Mouse (Mus musculus) ES-Bruce4 (cell line): ENCODE measurements at regions not wholly inside any gene's neighbourhood (a gene's known extent, or its start where the extent isn't known, plus 50 kb on each side); places are given as distances from the start of the nearest gene placed in this dataset.

Experiments
- H3K27ac ChIP-seq: 2 replicates; pipeline ENCODE4 v1.5.1; 2012; ENCODE audit warnings: low read length, inconsistent platforms; ENCODE audit not compliant: insufficient read depth
- H3K27me3 ChIP-seq: 2 replicates; pipeline ENCODE4 v1.6.1; 2012; ENCODE audit warnings: mild to moderate bottlenecking, low read length, inconsistent platforms; ENCODE audit not compliant: control insufficient read depth, poor library complexity, insufficient read depth, severe bottlenecking
- H3K36me3 ChIP-seq: 2 replicates; pipeline ENCODE4 v1.6.1; 2012; ENCODE audit warnings: inconsistent platforms, mild to moderate bottlenecking, low read length, moderate library complexity; ENCODE audit not compliant: control insufficient read depth, poor library complexity, insufficient read depth, severe bottlenecking
- H3K4me1 ChIP-seq: one replicate; pipeline ENCODE4 v1.8.1; 2011; ENCODE audit warnings: low read length; ENCODE audit not compliant: control insufficient read depth, insufficient read depth
- H3K4me3 ChIP-seq: 2 replicates; pipeline ENCODE4 v1.5.1; 2011; ENCODE audit warnings: low read depth, mild to moderate bottlenecking, low read length
- H3K9ac ChIP-seq: 2 replicates; pipeline ENCODE4 v1.6.1; 2012; ENCODE audit warnings: low read depth, mild to moderate bottlenecking, inconsistent platforms; ENCODE audit not compliant: poor library complexity, severe bottlenecking
- H3K9me3 ChIP-seq: replicated peaks from 2 replicates; pipeline ENCODE4 v1.6.1; 2012; ENCODE audit warnings: mild to moderate bottlenecking, low read length, inconsistent platforms; ENCODE audit not compliant: control insufficient read depth, poor library complexity, insufficient read depth, severe bottlenecking
- CTCF ChIP-seq: IDR thresholded peaks from one replicate; pipeline ENCODE4 v1.8.1; 2011; ENCODE audit warnings: low read depth, low read length
- EP300 ChIP-seq: IDR thresholded peaks from 2 replicates; pipeline ENCODE4 v1.6.1; 2011; ENCODE audit warnings: low read depth, low read length; ENCODE audit not compliant: insufficient read depth
- POLR2A ChIP-seq: IDR thresholded peaks from one replicate; pipeline ENCODE4 v1.8.1; 2011; ENCODE audit warnings: low read length; ENCODE audit not compliant: insufficient read depth

DNA sequence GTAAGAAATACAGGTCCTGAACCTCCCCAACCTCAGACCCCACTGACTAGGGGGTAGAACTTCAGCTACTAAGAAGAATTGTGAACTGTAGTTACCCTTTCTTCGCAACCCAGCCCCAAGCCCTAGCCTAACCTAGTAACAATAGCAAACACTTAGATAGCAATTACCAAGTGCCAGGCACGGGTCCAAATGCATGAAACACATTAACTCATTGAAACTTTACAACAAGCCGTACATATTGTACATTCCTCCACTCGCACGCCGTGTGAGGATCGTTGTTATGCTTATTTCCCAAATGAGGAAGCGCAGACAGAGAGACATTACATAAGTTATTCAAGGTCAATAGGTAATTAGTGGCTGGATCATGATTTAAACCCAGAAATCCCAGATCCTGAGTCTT is 100.5 kb downstream of the Cyp26b1 start:
- Histone ChIP-seq H3K36me3 (no peaks in the 10 kb centered on the region), H3K9ac (no peak overlapping the region), H3K4me3 (no peak overlapping the region), H3K9me3 (no peaks in the 10 kb centered on the region), H3K4me1 (no peaks in the 10 kb centered on the region), H3K27ac (no peak overlapping the region), H3K27me3 (no peaks in the 10 kb centered on the region)
- TF ChIP-seq EP300 (no peak), POLR2A (no peak), CTCF (no peak)

- H3K9me3 ChIP-seq = no peaks in the 10 kb centered on the region
- no peak for TF ChIP-seq EP300
- no peak for TF ChIP-seq CTCF
- TF ChIP-seq POLR2A = no peak
- no peak overlapping the region for H3K9ac ChIP-seq
- H3K27me3 ChIP-seq = no peaks in the 10 kb centered on the region
- no peaks in the 10 kb centered on the region for H3K36me3 ChIP-seq
- no peak overlapping the region for H3K27ac ChIP-seq
- no peaks in the 10 kb centered on the region for H3K4me1 ChIP-seq
- H3K4me3 ChIP-seq = no peak overlapping the region
These were observed 101.1 kb downstream of the Cyp26b1 start for GRCm38 (mm10) chr6:84492594-84492993.

DNA sequence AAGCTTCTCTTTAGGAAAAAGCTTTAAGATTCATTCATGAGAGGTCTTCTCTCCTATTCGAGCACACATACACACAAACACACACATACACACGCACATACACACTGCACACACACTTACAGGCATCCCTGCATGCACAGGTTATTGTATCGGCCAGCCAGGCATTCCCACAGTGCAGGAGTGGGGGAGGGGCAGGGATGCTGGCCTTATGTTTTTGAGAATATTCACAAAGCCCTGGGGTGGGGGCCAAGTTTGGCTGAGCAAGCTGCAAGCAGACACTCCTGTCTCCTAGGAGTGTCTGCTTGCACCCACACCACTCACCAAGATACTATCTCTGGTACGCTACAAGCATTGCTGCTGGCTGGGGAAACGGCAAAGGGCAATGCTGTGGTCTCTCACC is 102.6 kb downstream of the Cyp26b1 start:
- Histone ChIP-seq H3K27ac (no peak overlapping the region), H3K27me3 (no peaks in the 10 kb centered on the region), H3K4me3 (no peak overlapping the region), H3K4me1 (no peaks in the 10 kb centered on the region), H3K36me3 (no peaks in the 10 kb centered on the region), H3K9ac (no peak overlapping the region), H3K9me3 (no peaks in the 10 kb centered on the region)
- TF ChIP-seq CTCF = no peak
- TF ChIP-seq EP300 = no peak
- TF ChIP-seq POLR2A = no peak

DNA sequence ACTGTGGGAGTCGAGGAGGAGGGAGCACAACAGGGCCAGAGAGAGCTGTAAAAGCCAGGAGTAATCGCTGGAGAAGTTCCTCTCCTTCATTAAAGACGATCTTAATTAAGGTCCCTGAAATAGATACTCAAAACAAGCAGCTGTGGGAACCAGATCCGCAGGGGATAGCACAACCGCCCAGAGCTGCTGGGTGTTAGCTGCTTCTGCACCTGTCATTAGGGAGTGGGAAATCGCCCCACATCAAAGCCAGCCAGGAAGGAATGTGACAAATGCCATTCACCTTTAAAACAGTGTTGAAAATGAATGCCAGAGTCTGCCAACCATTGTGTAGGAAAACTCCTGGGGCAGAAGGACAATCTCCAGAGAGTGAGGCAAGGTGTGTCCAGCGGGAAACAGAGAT is 112.5 kb downstream of the Cyp26b1 start:
- Histone ChIP-seq H3K9ac (no peak overlapping the region), H3K4me1 (no peaks in the 10 kb centered on the region), H3K27ac (no peak overlapping the region), H3K4me3 (no peak overlapping the region), H3K27me3 (no peaks in the 10 kb centered on the region), H3K36me3 (no peaks in the 10 kb centered on the region), H3K9me3 (no peaks in the 10 kb centered on the region)
- TF ChIP-seq POLR2A = no peak
- no peak for TF ChIP-seq CTCF
- no peak for TF ChIP-seq EP300

GRCm38 (mm10) chr6:84477072-84477471 is 116.6 kb downstream of the Cyp26b1 start:
- no peaks in the 10 kb centered on the region for H3K27me3 ChIP-seq
- no peak overlapping the region for H3K27ac ChIP-seq

DNA sequence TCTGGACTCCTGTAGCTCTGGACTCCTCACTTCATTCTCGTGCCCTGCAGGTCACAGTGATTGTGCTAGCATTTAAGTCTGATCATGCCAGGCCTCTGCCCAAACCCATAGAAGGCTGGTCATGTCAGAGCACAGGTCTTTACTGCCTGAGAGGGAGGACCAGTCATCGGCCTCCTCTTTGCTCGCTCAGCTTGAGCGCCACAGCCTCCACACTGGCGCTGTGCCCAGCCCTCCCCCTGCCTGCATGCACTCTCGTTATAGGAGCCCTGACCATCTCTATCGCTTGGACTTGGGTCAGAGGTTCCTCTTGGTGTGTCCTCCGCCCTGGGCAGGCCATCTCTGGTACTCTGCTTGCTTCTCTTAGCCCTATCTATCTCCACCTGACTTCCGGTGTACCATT is 117.2 kb downstream of the Cyp26b1 start:
- H3K36me3 ChIP-seq = no peaks in the 10 kb centered on the region
- H3K27me3 ChIP-seq = no peaks in the 10 kb centered on the region
- H3K4me3 ChIP-seq = no peak overlapping the region
- TF ChIP-seq EP300 (no peak), POLR2A (no peak), CTCF (no peak)
- H3K9ac ChIP-seq = no peak overlapping the region
- H3K9me3 ChIP-seq = no peaks in the 10 kb centered on the region
- H3K4me1 ChIP-seq = peaks cover 7% of the 10 kb centered on the region
- no peak overlapping the region for H3K27ac ChIP-seq

More at GRCm38 (mm10) chr6:84477072-84477471, 116.6 kb downstream of the Cyp26b1 start:
- Histone ChIP-seq H3K4me1 (peaks cover 7% of the 10 kb centered on the region), H3K9me3 (no peaks in the 10 kb centered on the region), H3K9ac (no peak overlapping the region), H3K36me3 (no peaks in the 10 kb centered on the region), H3K4me3 (no peak overlapping the region)
- TF ChIP-seq POLR2A (no peak), EP300 (no peak), CTCF (no peak)
